Mouse (Mus musculus) neural tube, embryonic 11.5 days (tissue): ENCODE results near the gene Naa35. TPM values are rescaled to one million over a fixed set of nuclear protein-coding genes. Genes with fewer than 3 reads are reported as not detected.

Experiments used
- ATAC-seq: fragments of 200-750 bp; cut with Nextera tagmentation; 2 replicates; pipeline ENCODE4 v1.8.0; 2017; ENCODE audit warnings: moderate number of reproducible peaks, mild to moderate bottlenecking, moderate TSS enrichment, moderate library complexity; ENCODE audit not compliant: insufficient read depth, low FRiP score, low TSS enrichment
- DNase-seq: peaks from one replicate; pipeline ENCODE4 v3.0.0-alpha.2; 2015; ENCODE audit warnings: low spot score
- H3K27ac ChIP-seq: fragments of 300-500 bp; sonication (generic); 2 replicates; pipeline ENCODE4 v1.5.1; 2014; ENCODE audit warnings: low read depth, mild to moderate bottlenecking, low read length
- H3K27me3 ChIP-seq: fragments of 300-500 bp; sonication (generic); 2 replicates; pipeline ENCODE4 v1.6.1; 2014; ENCODE audit warnings: mild to moderate bottlenecking, low read length, mixed read lengths; ENCODE audit not compliant: control insufficient read depth, insufficient read depth
- H3K36me3 ChIP-seq: fragments of 300-500 bp; sonication (generic); 2 replicates; pipeline ENCODE4 v1.6.1; 2014; ENCODE audit warnings: mild to moderate bottlenecking, low read length, moderate library complexity, mixed read lengths; ENCODE audit not compliant: control insufficient read depth, insufficient read depth
- H3K4me1 ChIP-seq: fragments of 300-500 bp; sonication (generic); 2 replicates; pipeline ENCODE4 v1.6.1; 2014; ENCODE audit warnings: low read length, mixed read lengths; ENCODE audit not compliant: control insufficient read depth, insufficient read depth
- H3K4me2 ChIP-seq: fragments of 300-500 bp; sonication (generic); 2 replicates; pipeline ENCODE4 v1.6.1; 2014; ENCODE audit warnings: low read depth, mild to moderate bottlenecking, moderate library complexity
- H3K4me3 ChIP-seq: fragments of 300-500 bp; sonication (generic); 2 replicates; pipeline ENCODE4 v1.5.1; 2014; ENCODE audit warnings: low read depth, low read length
- H3K9ac ChIP-seq: fragments of 300-500 bp; sonication (generic); 2 replicates; pipeline ENCODE4 v1.6.1; 2014; ENCODE audit warnings: mild to moderate bottlenecking, low read length
- H3K9me3 ChIP-seq: fragments of 300-500 bp; sonication (generic); 2 replicates; pipeline ENCODE4 v1.6.1; 2016; ENCODE audit warnings: low read length; ENCODE audit not compliant: control insufficient read depth
- WGBS: fragments of 180-500 bp; shearing (Covaris S2); extraction: QIAGEN DNeasy Blood & Tissue Kit; methylation state at CpG from one replicate; pipeline ENCODE4 v1.1.7; 2014; 5-methylcytosine and 5-hydroxymethylcytosine counted together
- polyA plus RNA-seq: library from polyadenylated mRNA; unstranded; fragments of >200 nt; fragmentation: Nextera tagmentation; extraction: Ambion mirVana; gene quantifications from 2 replicates; pipeline ENCODE4 v1.2.1, GENCODE M21; 2014

Naa35 gene
- polyA plus RNA-seq, 1 experiment from 2014 or later: 118 TPM

DNA sequence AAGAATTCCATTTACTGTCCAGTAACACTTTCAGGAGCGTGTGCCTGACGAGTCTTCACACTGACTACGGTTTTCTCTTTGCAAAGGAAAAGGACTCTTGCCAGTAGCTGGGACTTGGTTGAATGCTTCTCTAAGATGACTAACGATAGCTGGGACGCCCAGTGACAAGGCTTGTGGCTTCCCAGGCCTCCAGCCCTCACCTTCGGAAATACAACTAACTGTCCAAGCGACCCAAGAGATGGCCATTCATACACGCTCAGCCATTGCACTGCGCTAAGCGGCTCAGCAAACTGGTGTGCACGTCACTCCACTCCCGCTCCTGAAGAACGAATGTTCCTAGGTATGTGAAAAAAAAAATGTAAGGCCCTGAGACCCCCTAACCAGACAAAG is 89.7 kb downstream of the Naa35 start:
- peak overlapping the region; percentile 77 for H3K4me3 ChIP-seq
- H3K4me1 ChIP-seq: peaks cover 12% of the 10 kb centered on the region
- WGBS: 0% methylated on average over 13 of the region's 13 CpGs
- H3K4me2 ChIP-seq: peak overlapping the region; percentile 52
- DNase-seq (peak; percentile 70), ATAC-seq (no peak)
- peak overlapping the region; percentile 95 for H3K9ac ChIP-seq
- no peaks in the 10 kb centered on the region for H3K27me3 ChIP-seq
- H3K36me3 ChIP-seq: no peaks in the 10 kb centered on the region
- peak overlapping the region; percentile 92 for H3K27ac ChIP-seq
- no peaks in the 10 kb centered on the region for H3K9me3 ChIP-seq

DNA sequence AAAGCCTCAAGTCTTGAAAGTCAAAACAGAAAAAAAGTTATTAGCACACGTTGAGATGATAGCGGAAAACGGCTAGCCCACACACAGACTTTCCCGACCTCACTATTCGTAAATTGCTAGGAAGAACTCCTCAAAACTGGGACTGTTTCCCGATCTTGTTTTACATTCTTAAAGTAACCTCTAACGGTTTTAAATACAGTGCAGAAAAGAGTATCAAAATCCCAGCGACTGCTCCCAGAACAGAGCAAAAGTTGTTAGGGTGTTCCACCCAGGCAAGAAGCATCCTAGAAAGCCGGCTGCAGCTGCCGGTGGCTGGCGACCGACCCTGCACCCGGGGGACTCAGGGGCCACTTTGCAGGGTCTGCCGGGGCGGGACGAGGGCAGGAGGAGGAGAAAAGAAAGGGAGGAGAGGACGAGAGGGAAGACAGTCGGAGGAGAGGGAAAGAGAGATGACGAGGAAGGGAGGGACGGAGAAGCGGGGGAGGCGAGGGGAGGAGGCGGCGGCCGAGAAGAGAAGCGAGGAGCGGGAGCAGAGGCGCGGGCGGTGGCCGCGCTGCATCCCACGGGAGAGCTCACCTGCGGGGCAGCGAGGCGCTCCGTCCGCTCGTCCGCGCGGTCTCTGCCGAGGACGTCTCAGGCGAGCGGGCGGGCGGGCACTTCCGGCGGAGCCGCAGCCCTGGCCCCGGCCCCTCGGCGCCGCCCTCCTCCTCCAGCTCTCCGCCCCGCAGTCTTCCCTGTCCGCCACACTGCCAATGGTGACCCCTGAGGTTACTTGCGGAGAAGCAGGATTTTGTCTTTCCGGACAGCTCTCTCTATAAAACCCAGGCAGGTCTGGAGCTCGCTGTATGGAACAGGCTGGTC is 90.3 kb downstream of the Naa35 start, which contains the start of gene Golm1:
Gene Golm1 (minus strand): TSS at position 661 of the 861 bp plus-strand sequence.
- H3K27ac ChIP-seq: peak within 1 kb of the TSS; percentile 92

DNA sequence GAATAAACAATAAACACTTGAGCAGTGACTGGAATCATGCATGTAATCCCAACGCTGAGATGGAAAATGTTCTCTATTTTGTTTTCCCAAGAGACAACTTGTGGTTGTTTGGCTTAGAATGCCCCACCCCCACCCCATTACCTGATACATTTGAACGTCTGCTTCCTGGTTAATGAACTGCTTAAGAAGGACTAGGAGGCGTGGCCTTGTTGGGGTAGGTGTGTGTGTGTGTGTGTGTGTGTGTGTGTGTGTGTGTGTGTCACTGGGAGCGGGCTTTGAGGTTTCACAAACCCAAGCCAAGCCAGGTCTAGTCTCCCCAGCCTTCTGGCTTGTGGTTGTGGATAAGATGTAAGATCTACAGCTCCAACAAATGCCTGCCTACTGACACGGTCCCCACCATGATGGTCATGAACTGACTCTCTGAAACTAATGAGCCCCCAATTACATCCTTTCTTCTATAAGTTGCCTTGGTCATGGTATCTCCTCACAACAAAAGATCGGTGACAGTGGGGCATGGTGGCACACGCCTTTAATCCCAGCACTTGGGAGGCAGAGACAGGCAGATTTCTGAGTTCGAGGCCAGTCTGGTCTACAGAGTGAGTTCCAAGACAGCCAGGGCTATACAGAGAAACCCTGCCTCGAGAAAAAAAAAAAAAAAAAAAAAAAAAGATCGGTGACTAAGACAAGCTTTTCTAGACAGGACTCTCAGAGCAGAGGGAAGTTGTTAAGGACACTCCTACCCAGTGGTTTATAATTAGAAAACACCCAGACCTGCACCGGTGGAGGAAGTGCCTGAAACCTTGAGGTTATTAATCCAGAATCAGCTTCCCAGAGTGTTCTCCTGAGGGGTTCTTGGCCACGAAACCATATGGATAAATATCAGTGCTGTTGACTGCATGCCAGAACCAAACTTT is 91.5 kb downstream of the Naa35 start:
- no peak overlapping the region for H3K4me3 ChIP-seq
- H3K9me3 ChIP-seq: no peaks in the 10 kb centered on the region
- WGBS: 87% methylated on average over 11 of the region's 12 CpGs
- H3K4me1 ChIP-seq: peaks cover 12% of the 10 kb centered on the region
- H3K4me2 ChIP-seq: no peak overlapping the region
- no peak for ATAC-seq
- no peak overlapping the region for H3K9ac ChIP-seq
- no peak for DNase-seq
- H3K27me3 ChIP-seq: no peaks in the 10 kb centered on the region
- H3K27ac ChIP-seq: no peak overlapping the region
- no peaks in the 10 kb centered on the region for H3K36me3 ChIP-seq

More for the DNA sequence above, 90.3 kb downstream of the Naa35 start, which contains the start of gene Golm1:
- H3K4me3 ChIP-seq: peak within 1 kb of the TSS; percentile 77
- no peaks in the 10 kb centered on the region for H3K9me3 ChIP-seq
- DNase-seq: peak; percentile 83
- no peaks in the 10 kb centered on the region for H3K27me3 ChIP-seq
- H3K9ac ChIP-seq: peak within 1 kb of the TSS; percentile 95
- H3K4me1 ChIP-seq: peaks cover 12% of the 10 kb centered on the region
- under 1% methylated on average over 34 of the region's 61 CpGs for WGBS
- peak; percentile 88 for ATAC-seq
- H3K4me2 ChIP-seq: peak within 1 kb of the TSS; percentile 52
- H3K36me3 ChIP-seq: no peaks in the 10 kb centered on the region

DNA sequence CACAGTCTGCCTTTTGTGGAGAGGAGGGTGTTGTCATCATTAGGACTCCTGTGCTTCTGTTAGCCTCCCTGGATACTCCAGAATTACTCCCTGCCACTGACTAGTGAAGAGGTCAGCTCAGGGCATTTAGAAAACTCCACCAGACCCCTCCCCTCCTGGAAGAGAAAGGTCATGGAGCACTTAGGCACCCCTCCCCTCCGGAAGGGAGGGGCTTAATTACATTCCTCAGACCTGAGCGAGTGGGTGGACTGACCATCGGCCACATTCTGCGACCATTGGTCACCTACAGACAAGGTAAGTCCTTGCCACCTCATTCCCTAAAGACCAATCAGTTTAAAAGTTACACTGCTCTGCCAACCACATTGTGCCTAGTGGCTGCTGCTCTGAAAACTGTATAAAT is 94.2 kb downstream of the Naa35 start:
- ATAC-seq (no peak), DNase-seq (no peak)
- Histone ChIP-seq H3K27me3 (no peaks in the 10 kb centered on the region), H3K9me3 (no peaks in the 10 kb centered on the region), H3K36me3 (no peaks in the 10 kb centered on the region), H3K4me1 (no peaks in the 10 kb centered on the region), H3K9ac (no peak overlapping the region), H3K27ac (no peak overlapping the region), H3K4me3 (no peak overlapping the region), H3K4me2 (no peak overlapping the region)
- WGBS: 59% methylated on average over 4 of the region's 4 CpGs

DNA sequence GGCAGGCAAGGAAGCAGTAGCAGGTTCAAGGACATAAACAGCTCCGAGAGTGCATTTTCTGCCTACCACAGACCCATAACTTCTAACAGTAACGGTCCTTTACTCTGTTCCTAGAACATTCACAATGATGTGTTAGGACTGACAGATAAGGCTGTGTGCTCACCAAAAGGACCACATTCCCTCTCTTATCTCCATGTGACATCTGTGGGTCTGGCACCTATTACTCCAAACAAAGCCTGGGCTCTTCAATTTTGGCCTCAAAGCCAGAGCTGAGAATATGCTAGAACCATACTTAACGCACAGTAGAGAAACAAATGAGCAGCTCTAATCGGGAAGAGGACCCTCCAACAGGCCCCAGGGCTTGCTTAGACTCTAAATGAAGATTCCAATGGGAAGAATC is 94.8 kb downstream of the Naa35 start:
- DNase-seq: no peak
- Histone ChIP-seq H3K9ac (no peak overlapping the region), H3K36me3 (no peaks in the 10 kb centered on the region), H3K4me1 (no peaks in the 10 kb centered on the region), H3K4me2 (no peak overlapping the region), H3K27ac (no peak overlapping the region), H3K9me3 (no peaks in the 10 kb centered on the region), H3K4me3 (no peak overlapping the region), H3K27me3 (no peaks in the 10 kb centered on the region)
- 69% methylated on average over 4 of the region's 4 CpGs for WGBS
- no peak for ATAC-seq

DNA sequence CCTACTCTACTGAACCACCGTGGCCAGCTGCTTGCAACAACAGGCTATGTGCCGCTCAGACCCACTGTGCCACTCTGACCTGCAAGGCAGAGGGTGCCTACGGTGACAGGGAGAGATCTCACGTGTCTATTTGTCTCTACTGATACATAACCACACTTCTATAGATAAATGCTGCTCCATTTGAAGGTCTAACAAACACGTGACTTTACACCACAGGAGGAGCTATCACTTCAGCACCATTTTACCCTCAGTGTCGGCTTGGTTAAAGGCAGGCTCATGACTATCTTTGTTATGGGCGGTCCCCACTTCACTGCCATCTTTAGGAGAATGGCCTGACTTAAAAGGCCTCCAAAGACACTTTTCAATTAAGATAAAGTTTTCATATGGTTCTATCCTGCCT is 97.6 kb downstream of the Naa35 start:
- H3K4me3 ChIP-seq: no peak overlapping the region
- no peaks in the 10 kb centered on the region for H3K4me1 ChIP-seq
- ATAC-seq: no peak
- H3K27ac ChIP-seq: no peak overlapping the region
- H3K4me2 ChIP-seq: no peak overlapping the region
- DNase-seq: no peak
- no peak overlapping the region for H3K9ac ChIP-seq
- H3K27me3 ChIP-seq: no peaks in the 10 kb centered on the region
- no peaks in the 10 kb centered on the region for H3K36me3 ChIP-seq
- WGBS: 34% methylated on average over 7 of the region's 7 CpGs
- no peaks in the 10 kb centered on the region for H3K9me3 ChIP-seq

DNA sequence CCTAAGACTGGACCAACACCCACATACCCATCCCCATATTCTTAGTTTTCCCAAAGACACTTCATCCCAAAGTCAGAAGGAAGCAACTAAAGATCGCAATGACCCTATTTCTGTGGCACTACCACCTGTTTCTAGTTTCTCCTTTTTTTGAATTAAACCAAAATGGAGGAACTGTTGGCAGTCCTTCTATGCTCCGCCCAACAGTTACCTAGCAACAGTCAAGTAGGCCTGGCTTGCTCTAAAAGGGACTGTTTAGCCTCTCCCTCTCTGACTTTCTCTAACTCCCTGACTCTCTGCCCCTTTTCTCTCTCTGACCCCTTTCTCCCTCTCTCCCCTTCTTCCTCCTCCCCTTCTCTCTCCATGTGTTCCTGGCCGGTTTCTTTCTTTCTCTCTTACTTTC is 100.2 kb downstream of the Naa35 start:
- Histone ChIP-seq H3K4me1 (no peaks in the 10 kb centered on the region), H3K9ac (no peak overlapping the region)
- ATAC-seq: no peak

More for the DNA sequence above, 100.2 kb downstream of the Naa35 start:
- Histone ChIP-seq H3K4me2 (no peak overlapping the region), H3K27me3 (no peaks in the 10 kb centered on the region), H3K36me3 (no peaks in the 10 kb centered on the region), H3K27ac (no peak overlapping the region), H3K9me3 (no peaks in the 10 kb centered on the region), H3K4me3 (no peak overlapping the region)
- no peak for DNase-seq
- 85% methylated on average over 3 of the region's 3 CpGs for WGBS
